Mouse (Mus musculus): ENCODE results near the gene Ampd1. TPM values are rescaled to one million over a fixed set of nuclear protein-coding genes. Genes with fewer than 3 reads are reported as not detected.

The Ampd1 gene
- total RNA-seq, 1 experiment, result 0.49 TPM

- Histone ChIP-seq H3K9me3 (ENCODE audit: control insufficient read depth, insufficient read depth, low read depth, low read length) (no peaks in the 10 kb centered on the region), H3K27ac (ENCODE audit: insufficient read depth, low read depth, low read length, poor library complexity, severe bottlenecking) (peak overlapping the region; percentile 98; the same call in 1 of the 2 replicates)
- TF ChIP-seq ZC3H11A (IDR thresholded peaks at IDR 0.05; ENCODE audit: borderline replicate concordance, low read depth, low read length), result no peak
- TF ChIP-seq CHD2 (IDR thresholded peaks at IDR 0.05; ENCODE audit: low read depth, low read length), result no peak
- no peak for TF ChIP-seq ZNF384 (IDR thresholded peaks at IDR 0.05; ENCODE audit: low read depth, low read length)
Observed at GRCm38 (mm10) chr3:103145336-103145735, 71.5 kb downstream of the Ampd1 start.

GRCm38 (mm10) chr3:103145791-103146190 lies 72.0 kb downstream of the Ampd1 start:
- no peak for DNase-seq (ENCODE audit: low read depth, low spot score)
- TF ChIP-seq ZC3H11A (IDR thresholded peaks at IDR 0.05; ENCODE audit: borderline replicate concordance, low read depth, low read length) (no peak), HCFC1 (IDR thresholded peaks at IDR 0.05; ENCODE audit: borderline replicate concordance, insufficient read depth, low read length) (no peak), CHD2 (IDR thresholded peaks at IDR 0.05; ENCODE audit: low read depth, low read length) (no peak), ZNF384 (IDR thresholded peaks at IDR 0.05; ENCODE audit: low read depth, low read length) (no peak)
- H3K9ac ChIP-seq (ENCODE audit: insufficient read depth, low read depth, low read length, poor library complexity, severe bottlenecking), result peak overlapping the region; percentile 8; the same call in 1 of the 2 replicates
- H3K4me1 ChIP-seq (ENCODE audit: control insufficient read depth in 2 of 2, insufficient read depth in 2 of 2, low read length in 2 of 2, poor library complexity in 1 of 2), result peaks cover 16 to 18% of the 10 kb centered on the region in 2 experiments
- no peaks in the 10 kb centered on the region for H3K9me3 ChIP-seq (ENCODE audit: control insufficient read depth, insufficient read depth, low read depth, low read length)
- H3K4me3 ChIP-seq (ENCODE audit: insufficient read depth in 1 of 2, low read depth in 1 of 2, low read length in 2 of 2, poor library complexity in 1 of 2, severe bottlenecking in 1 of 2), result peak overlapping the region in 1 of 2 experiments; percentile 20; a peak in 2 of 4 replicates
- peak overlapping the region; percentile 98 for H3K27ac ChIP-seq (ENCODE audit: insufficient read depth, low read depth, low read length, poor library complexity, severe bottlenecking)
- H3K36me3 ChIP-seq (ENCODE audit: control insufficient read depth, insufficient read depth, low read length, poor library complexity, severe bottlenecking), result peaks cover 20% of the 10 kb centered on the region
- in situ Hi-C loops (cut with MboI; ENCODE audit: low sequenced_read_pairs in 2 of 2, unreplicated experiment in 2 of 2), result no loop called here

More at GRCm38 (mm10) chr3:103145336-103145735, 71.5 kb downstream of the Ampd1 start:
- no peak overlapping the region for H3K9ac ChIP-seq (ENCODE audit: insufficient read depth, low read depth, low read length, poor library complexity, severe bottlenecking)
- in situ Hi-C loops (cut with MboI; ENCODE audit: low sequenced_read_pairs in 2 of 2, unreplicated experiment in 2 of 2), result no loop called here
- peaks cover 17% of the 10 kb centered on the region for H3K36me3 ChIP-seq (ENCODE audit: control insufficient read depth, insufficient read depth, low read length, poor library complexity, severe bottlenecking)
- DNase-seq (ENCODE audit: low read depth, low spot score), result peak; percentile 45
- no peak overlapping the region for H3K4me3 ChIP-seq (ENCODE audit: insufficient read depth in 1 of 2, low read depth in 1 of 2, low read length in 2 of 2, poor library complexity in 1 of 2, severe bottlenecking in 1 of 2)
- peaks cover 16 to 18% of the 10 kb centered on the region in 2 experiments for H3K4me1 ChIP-seq (ENCODE audit: control insufficient read depth in 2 of 2, insufficient read depth in 2 of 2, low read length in 2 of 2, poor library complexity in 1 of 2)

- Histone ChIP-seq H3K27ac (ENCODE audit: insufficient read depth, low read depth, low read length, poor library complexity, severe bottlenecking) (peak overlapping the region; percentile 98), H3K4me3 (ENCODE audit: insufficient read depth in 1 of 2, low read depth in 1 of 2, low read length in 2 of 2, poor library complexity in 1 of 2, severe bottlenecking in 1 of 2) (peak overlapping the region; percentile 35 to 48), H3K4me1 (ENCODE audit: control insufficient read depth in 2 of 2, insufficient read depth in 2 of 2, low read length in 2 of 2, poor library complexity in 1 of 2) (peaks cover 15 to 18% of the 10 kb centered on the region in 2 experiments), H3K9me3 (ENCODE audit: control insufficient read depth, insufficient read depth, low read depth, low read length) (no peaks in the 10 kb centered on the region), H3K9ac (ENCODE audit: insufficient read depth, low read depth, low read length, poor library complexity, severe bottlenecking) (peak overlapping the region; percentile 77; the same call in 1 of the 2 replicates), H3K36me3 (ENCODE audit: control insufficient read depth, insufficient read depth, low read length, poor library complexity, severe bottlenecking) (peaks cover 25% of the 10 kb centered on the region)
- TF ChIP-seq MAFK (IDR thresholded peaks at IDR 0.05; ENCODE audit: insufficient read depth, low read depth, low read length) (peak; percentile 92), ZC3H11A (IDR thresholded peaks at IDR 0.05; ENCODE audit: borderline replicate concordance, low read depth, low read length) (no peak)
- in situ Hi-C loops (cut with MboI; ENCODE audit: low sequenced_read_pairs in 2 of 2, unreplicated experiment in 2 of 2), result no loop called here
- peak; percentile 86 for DNase-seq (ENCODE audit: low read depth, low spot score)
Observed at GRCm38 (mm10) chr3:103146330-103147166, 72.7 kb downstream of the Ampd1 start.

- no peak for TF ChIP-seq HCFC1 (IDR thresholded peaks at IDR 0.05; ENCODE audit: borderline replicate concordance, insufficient read depth, low read length)
- no peak for TF ChIP-seq ZNF384 (IDR thresholded peaks at IDR 0.05; ENCODE audit: low read depth, low read length)
- no peak for TF ChIP-seq MAFK (IDR thresholded peaks at IDR 0.05; ENCODE audit: insufficient read depth, low read depth, low read length)
- TF ChIP-seq ZC3H11A (IDR thresholded peaks at IDR 0.05; ENCODE audit: borderline replicate concordance, low read depth, low read length), result no peak
- no peak for TF ChIP-seq CHD2 (IDR thresholded peaks at IDR 0.05; ENCODE audit: low read depth, low read length)
- in situ Hi-C loops (cut with MboI; ENCODE audit: low sequenced_read_pairs in 2 of 2, unreplicated experiment in 2 of 2), result no loop called here
Observed at GRCm38 (mm10) chr3:103147775-103148174, 74.0 kb downstream of the Ampd1 start.

More at GRCm38 (mm10) chr3:103147775-103148174, 74.0 kb downstream of the Ampd1 start:
- Histone ChIP-seq H3K4me3 (ENCODE audit: insufficient read depth in 1 of 2, low read depth in 1 of 2, low read length in 2 of 2, poor library complexity in 1 of 2, severe bottlenecking in 1 of 2) (peak overlapping the region in 1 of 2 experiments; percentile 48; a peak in 1 of 4 replicates), H3K36me3 (ENCODE audit: control insufficient read depth, insufficient read depth, low read length, poor library complexity, severe bottlenecking) (peaks cover 31% of the 10 kb centered on the region), H3K27ac (ENCODE audit: insufficient read depth, low read depth, low read length, poor library complexity, severe bottlenecking) (peak overlapping the region; percentile 62), H3K9ac (ENCODE audit: insufficient read depth, low read depth, low read length, poor library complexity, severe bottlenecking) (no peak overlapping the region), H3K4me1 (ENCODE audit: control insufficient read depth in 2 of 2, insufficient read depth in 2 of 2, low read length in 2 of 2, poor library complexity in 1 of 2) (peaks cover 11 to 15% of the 10 kb centered on the region in 2 experiments), H3K9me3 (ENCODE audit: control insufficient read depth, insufficient read depth, low read depth, low read length) (no peaks in the 10 kb centered on the region)
- DNase-seq (ENCODE audit: low read depth, low spot score), result no peak
